Mouse (Mus musculus) thymus, adult 2 months (tissue): Measurements from ENCODE around the gene Faap100.

ENCODE experiments used
- CTCF ChIP-seq: fragments of 200-500 bp; IDR thresholded peaks from 2 replicates; pipeline ENCODE4 v1.5.1; 2012; ENCODE audit warnings: mild to moderate bottlenecking, control low read depth, low read length, moderate library complexity, borderline replicate concordance; ENCODE audit not compliant: control insufficient read depth, poor library complexity, insufficient read depth; ENCODE audit errors: extremely low read depth
- POLR2A ChIP-seq: fragments of 200-500 bp; IDR thresholded peaks from 2 replicates; pipeline ENCODE4 v1.6.1; 2012; ENCODE audit warnings: mild to moderate bottlenecking, low read length, control low read depth, moderate library complexity; ENCODE audit not compliant: control insufficient read depth, poor library complexity, insufficient read depth; ENCODE audit errors: extremely low read depth

GRCm38 (mm10) chr11:120335431-120336021 lies 43.0 kb downstream of the Faap100 start:
- TF ChIP-seq CTCF (no peak), POLR2A (no peak)
